Mouse (Mus musculus): ENCODE results near the gene Olfr243.

DNA sequence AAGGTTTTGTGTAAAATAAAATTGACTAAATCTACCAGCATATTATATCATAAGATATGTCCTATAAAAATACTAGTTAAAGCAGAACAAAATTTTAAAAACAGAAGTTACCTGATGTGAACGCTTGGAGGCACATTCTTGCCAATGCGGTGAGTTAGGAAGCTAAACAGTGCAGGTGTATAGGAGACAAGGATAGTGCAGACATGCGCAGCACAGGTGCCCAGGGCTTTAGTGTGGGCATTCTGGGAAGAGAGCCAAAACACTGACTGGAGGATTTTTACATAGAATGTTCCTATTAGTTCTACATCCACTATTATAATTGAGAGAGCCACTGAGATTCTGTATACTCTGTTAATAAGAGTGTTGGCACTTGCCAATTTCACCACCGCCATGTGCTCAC lies 15.0 kb upstream of the Olfr243 start:
- no peak for TF ChIP-seq CTCF (IDR thresholded peaks at IDR 0.05; ENCODE audit: low read depth, low read length)
- TF ChIP-seq POLR2A (IDR thresholded peaks at IDR 0.05; ENCODE audit: extremely low read depth, insufficient read depth, low read length) = no peak

Data from liver, adult 2 months (tissue).